Mouse (Mus musculus) E14TG2a.4 (cell line): Measurements from ENCODE around the gene Ssna1.

Experiments
- H3K27me3 ChIP-seq: 2 replicates; pipeline ENCODE4 v1.6.1; 2014; ENCODE audit warnings: low read length, control low read depth; ENCODE audit not compliant: insufficient read depth
- H3K36me3 ChIP-seq: 2 replicates; pipeline ENCODE4 v1.6.1; 2014; ENCODE audit warnings: low read length, control low read depth; ENCODE audit not compliant: insufficient read depth
- H3K4me1 ChIP-seq: replicated peaks from 2 replicates; pipeline ENCODE4 v1.6.1; 2014; ENCODE audit warnings: low read depth, low read length, control low read depth
- H3K4me3 ChIP-seq: replicated peaks from 2 replicates; pipeline ENCODE4 v1.5.1; 2014; ENCODE audit warnings: mild to moderate bottlenecking, low read length
- H3K9me3 ChIP-seq: 2 replicates; pipeline ENCODE4 v1.6.1; 2014; ENCODE audit warnings: low read length, control low read depth
- CTCF ChIP-seq: conservative IDR thresholded peaks from 2 replicates; pipeline ENCODE4 v1.5.1; 2014; ENCODE audit warnings: low read length
- NANOG ChIP-seq: IDR thresholded peaks from 2 replicates; pipeline ENCODE4 v1.6.1; 2014; ENCODE audit warnings: borderline replicate concordance, low read length, mixed read lengths
- POU5F1 ChIP-seq: IDR thresholded peaks from 2 replicates; pipeline ENCODE4 v1.6.1; 2014; ENCODE audit warnings: low read length, borderline replicate concordance

Ssna1 gene

GRCm38 (mm10) chr2:25266720-25267119 lies 5.5 kb downstream of the Ssna1 start:
- Histone ChIP-seq H3K4me3 (peak overlapping the region; percentile 60), H3K4me1 (peaks cover 76% of the 10 kb centered on the region), H3K27me3 (peaks cover 10% of the 10 kb centered on the region), H3K36me3 (peaks cover 82% of the 10 kb centered on the region), H3K9me3 (no peaks in the 10 kb centered on the region)
- no peak for TF ChIP-seq POU5F1
- no peak for TF ChIP-seq CTCF
- TF ChIP-seq NANOG, result no peak

- H3K27me3 ChIP-seq, result peaks cover 10% of the 10 kb centered on the region
- TF ChIP-seq NANOG, result no peak
- TF ChIP-seq CTCF, result no peak
- TF ChIP-seq POU5F1, result no peak
- H3K4me1 ChIP-seq, result peaks cover 75% of the 10 kb centered on the region
- no peaks in the 10 kb centered on the region for H3K9me3 ChIP-seq
- H3K4me3 ChIP-seq, result peak overlapping the region; percentile 60
- peaks cover 76% of the 10 kb centered on the region for H3K36me3 ChIP-seq
Measured at GRCm38 (mm10) chr2:25265897-25266656, 6.2 kb downstream of the Ssna1 start.

DNA sequence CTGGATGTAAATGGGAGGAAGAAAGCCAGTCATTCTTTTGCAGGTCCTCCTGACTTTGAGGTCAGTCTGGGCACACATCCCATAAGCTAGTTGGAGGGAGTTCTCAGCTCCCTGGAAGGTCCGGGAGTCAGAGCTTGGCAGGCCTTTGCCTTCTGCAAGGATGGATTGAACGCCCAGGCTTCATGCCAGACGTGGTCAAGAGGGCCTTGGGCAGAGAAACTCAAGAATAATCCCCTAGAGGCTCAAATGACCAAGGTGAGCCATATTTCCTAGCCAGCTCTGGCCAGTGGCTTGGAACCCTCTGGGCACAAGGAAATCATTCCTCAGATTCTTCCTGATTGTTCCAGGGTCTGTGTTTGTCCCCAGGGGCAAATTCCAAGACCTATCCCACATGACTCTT lies 7.4 kb downstream of the Ssna1 start:
- peaks cover 64% of the 10 kb centered on the region for H3K4me1 ChIP-seq
- peaks cover 64% of the 10 kb centered on the region for H3K36me3 ChIP-seq
- TF ChIP-seq CTCF (no peak), POU5F1 (no peak), NANOG (no peak)
- H3K4me3 ChIP-seq, result peak overlapping the region; percentile 95
- H3K27me3 ChIP-seq, result peaks cover 10% of the 10 kb centered on the region
- no peaks in the 10 kb centered on the region for H3K9me3 ChIP-seq

- no peaks in the 10 kb centered on the region for H3K9me3 ChIP-seq
- H3K27me3 ChIP-seq, result peaks cover 10% of the 10 kb centered on the region
- peak overlapping the region; percentile 95 for H3K4me3 ChIP-seq
- H3K36me3 ChIP-seq, result peaks cover 58% of the 10 kb centered on the region
- peaks cover 63% of the 10 kb centered on the region for H3K4me1 ChIP-seq
- no peak for TF ChIP-seq POU5F1
- no peak for TF ChIP-seq CTCF
- no peak for TF ChIP-seq NANOG
Measured at GRCm38 (mm10) chr2:25264286-25264660, 8.0 kb downstream of the Ssna1 start.

- Histone ChIP-seq H3K4me1 (peaks cover 64% of the 10 kb centered on the region), H3K4me3 (peak overlapping the region; percentile 95), H3K27me3 (peaks cover 10% of the 10 kb centered on the region), H3K36me3 (peaks cover 53% of the 10 kb centered on the region), H3K9me3 (no peaks in the 10 kb centered on the region)
- TF ChIP-seq CTCF, result no peak
- no peak for TF ChIP-seq NANOG
- TF ChIP-seq POU5F1, result no peak
Measured at GRCm38 (mm10) chr2:25263623-25264285, 8.5 kb downstream of the Ssna1 start.

DNA sequence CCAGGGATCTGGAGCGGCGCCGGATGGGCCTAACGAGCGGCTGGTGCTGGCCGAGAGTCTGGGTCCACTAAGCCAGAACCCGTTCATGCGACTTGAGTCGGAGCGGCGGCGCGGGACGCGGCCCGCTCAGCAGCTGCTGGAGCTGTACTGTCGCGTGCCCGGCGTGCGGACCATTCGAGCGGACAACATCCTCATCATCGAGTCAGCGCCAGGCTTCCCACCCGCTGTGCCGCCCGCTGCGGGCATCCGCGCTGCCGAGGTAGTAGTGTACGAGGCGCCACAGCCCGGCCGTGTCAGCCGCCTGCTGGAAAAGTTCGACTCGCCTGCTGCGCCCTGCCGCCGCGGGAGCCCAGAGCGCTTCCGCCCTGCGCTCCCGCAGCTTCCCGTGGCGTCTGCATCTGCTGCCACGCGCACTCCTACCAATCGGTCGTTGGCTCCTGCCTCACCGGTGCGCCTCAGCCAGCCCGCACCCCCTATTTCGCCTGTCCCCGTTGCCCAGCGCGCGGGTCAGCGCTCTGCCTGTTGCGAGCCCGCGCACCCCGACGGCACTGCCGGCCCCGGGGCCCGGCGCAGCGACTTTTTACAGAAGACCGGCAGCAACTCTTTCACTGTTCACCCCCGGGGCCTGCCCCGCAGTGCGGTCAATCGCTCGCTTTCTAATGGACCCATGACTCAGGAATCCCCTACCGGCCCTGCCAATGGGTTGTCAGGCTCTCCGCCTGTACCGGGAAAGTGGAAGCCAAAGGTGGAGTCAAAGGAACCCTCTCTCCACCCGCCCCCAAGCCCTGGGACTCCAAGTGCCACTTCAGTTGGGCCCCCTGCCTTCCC lies 9.2 kb downstream of the Ssna1 start:
- Histone ChIP-seq H3K4me1 (peaks cover 62% of the 10 kb centered on the region), H3K4me3 (peak overlapping the region; percentile 95), H3K36me3 (peaks cover 45% of the 10 kb centered on the region), H3K27me3 (peaks cover 10% of the 10 kb centered on the region), H3K9me3 (no peaks in the 10 kb centered on the region)
- no peak for TF ChIP-seq CTCF
- no peak for TF ChIP-seq POU5F1
- TF ChIP-seq NANOG, result no peak

- no peak for TF ChIP-seq CTCF
- Histone ChIP-seq H3K36me3 (peaks cover 38% of the 10 kb centered on the region), H3K4me1 (peaks cover 55% of the 10 kb centered on the region), H3K27me3 (peaks cover 10% of the 10 kb centered on the region), H3K4me3 (peak within 1 kb of the TSS; percentile 95), H3K9me3 (no peaks in the 10 kb centered on the region)
Measured at GRCm38 (mm10) chr2:25262291-25262767, 9.9 kb downstream of the Ssna1 start, which contains the start of gene Tprn. TSS of gene Tprn (plus strand) at chr2:25262618.

DNA sequence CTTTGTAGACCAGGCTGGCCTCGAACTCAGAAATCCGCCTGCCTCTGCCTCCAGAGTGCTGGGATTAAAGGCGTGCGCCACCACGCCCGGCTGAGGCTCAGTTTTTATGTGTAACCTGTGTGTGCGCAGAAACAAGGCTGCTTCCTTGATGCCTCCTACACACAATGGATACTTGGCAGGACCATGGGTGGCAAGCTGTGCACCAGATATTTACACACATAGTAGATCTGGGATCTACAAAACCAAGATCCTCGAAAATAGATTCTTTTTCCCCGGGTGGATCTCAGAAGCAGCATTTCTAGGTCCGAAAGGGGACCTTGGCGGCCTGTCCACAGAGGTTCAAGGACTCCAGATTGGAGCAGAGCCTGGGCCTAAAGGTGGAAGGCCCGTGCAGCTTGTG lies 10.4 kb downstream of the Ssna1 start:
- peaks cover 34% of the 10 kb centered on the region for H3K36me3 ChIP-seq
- H3K4me3 ChIP-seq, result peak overlapping the region; percentile 95
- H3K9me3 ChIP-seq, result no peaks in the 10 kb centered on the region
- no peak for TF ChIP-seq NANOG
- TF ChIP-seq CTCF, result no peak
- TF ChIP-seq POU5F1, result no peak
- H3K4me1 ChIP-seq, result peaks cover 54% of the 10 kb centered on the region
- peaks cover 10% of the 10 kb centered on the region for H3K27me3 ChIP-seq
